Mouse (Mus musculus) testis, adult 2 months (tissue): ENCODE data around the gene Hnf4a. TPM values are rescaled to one million over a fixed set of nuclear protein-coding genes. Genes with fewer than 3 reads are reported as not detected.
"Not testable (repeated sequence)": the region's sequence is repeated elsewhere in the genome, so short reads cannot be mapped to it uniquely, and the experiment has no call there.

Source experiments
- H3K27ac ChIP-seq: fragments of 200-500 bp; 2 replicates; pipeline ENCODE4 v1.5.1; 2012; ENCODE audit warnings: low read depth, low read length; ENCODE audit not compliant: control insufficient read depth, insufficient read depth
- H3K27me3 ChIP-seq: fragments of 200-500 bp; 2 replicates; pipeline ENCODE4 v1.6.1; 2012; ENCODE audit warnings: mild to moderate bottlenecking, low read length, moderate library complexity; ENCODE audit not compliant: control insufficient read depth, insufficient read depth
- H3K36me3 ChIP-seq: fragments of 200-500 bp; 2 replicates; pipeline ENCODE4 v1.6.1; 2012; ENCODE audit warnings: mild to moderate bottlenecking, low read length; ENCODE audit not compliant: control insufficient read depth, insufficient read depth
- H3K4me1 ChIP-seq: fragments of 200-500 bp; 2 replicates; pipeline ENCODE4 v1.6.1; 2012; ENCODE audit warnings: low read length; ENCODE audit not compliant: control insufficient read depth, insufficient read depth
- H3K4me3 ChIP-seq: fragments of 200-500 bp; 2 replicates; pipeline ENCODE4 v1.5.1; 2012; ENCODE audit warnings: low read depth, mild to moderate bottlenecking, low read length, moderate library complexity, mixed read lengths; ENCODE audit not compliant: control insufficient read depth
- CTCF ChIP-seq: fragments of 200-500 bp; IDR thresholded peaks from 2 replicates; pipeline ENCODE4 v1.5.1; 2012; ENCODE audit warnings: low read depth, mild to moderate bottlenecking, inconsistent platforms, low read length, moderate library complexity; ENCODE audit not compliant: control insufficient read depth, insufficient read depth, insufficient replicate concordance
- POLR2A ChIP-seq: fragments of 200-500 bp; IDR thresholded peaks from 2 replicates; pipeline ENCODE4 v1.6.1; 2012; ENCODE audit warnings: low read depth, mild to moderate bottlenecking, inconsistent platforms, low read length, moderate library complexity; ENCODE audit not compliant: control insufficient read depth
- polyA plus RNA-seq: library from polyadenylated mRNA; depleted of rRNA; stranded (reverse); fragments of >200 nt; gene quantifications from 2 replicates; pipeline ENCODE4 v1.2.3, GENCODE M21; 2012; rRNA removed

The Hnf4a gene
- polyA plus RNA-seq, result 0.07 and 0.10 TPM in 2 replicates

DNA sequence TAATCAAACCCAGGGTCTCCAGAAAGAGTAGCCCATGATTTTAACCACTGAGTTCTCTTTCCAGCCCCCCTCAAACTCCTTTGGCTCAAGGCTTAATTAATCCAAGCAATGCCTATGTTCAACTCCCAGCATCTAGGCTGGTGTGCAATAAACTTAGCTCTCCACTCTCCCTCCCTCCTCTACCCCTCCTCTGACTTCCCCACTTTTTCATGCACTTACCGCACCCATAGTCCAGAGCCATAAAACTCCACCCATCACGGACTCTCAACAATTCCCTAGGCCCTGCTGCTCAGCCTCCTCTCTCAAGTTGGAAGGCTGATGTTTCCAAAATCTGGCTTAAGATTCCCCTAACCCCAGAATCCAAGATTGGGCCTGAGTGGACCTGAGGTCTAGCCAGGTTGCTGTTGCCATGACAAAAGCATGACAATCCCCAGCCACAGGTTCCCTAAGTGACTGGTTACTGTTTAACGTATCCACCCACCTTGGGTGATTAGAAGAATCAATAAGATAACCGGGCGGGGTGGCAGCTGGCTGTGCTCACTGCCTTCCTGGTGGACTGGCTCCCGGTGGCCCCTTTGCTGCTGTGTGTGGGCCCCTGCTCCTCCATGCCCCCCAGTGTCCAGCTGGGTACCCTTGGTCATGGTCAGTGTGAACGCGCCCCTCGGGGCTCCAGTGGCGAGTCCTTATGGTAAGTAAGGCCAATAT lies at the start of gene Hnf4a:
Hnf4a (plus strand) TSS at position 509 of the 705 bp plus-strand sequence.
- H3K27me3 ChIP-seq, result no peaks in the 10 kb centered on the region
- no peak within 1 kb of the TSS for H3K4me3 ChIP-seq
- H3K36me3 ChIP-seq, result no peaks in the 10 kb centered on the region
- H3K27ac ChIP-seq, result no peak within 1 kb of the TSS
- H3K4me1 ChIP-seq, result no peaks in the 10 kb centered on the region
- no peak for TF ChIP-seq CTCF
- no peak for TF ChIP-seq POLR2A

DNA sequence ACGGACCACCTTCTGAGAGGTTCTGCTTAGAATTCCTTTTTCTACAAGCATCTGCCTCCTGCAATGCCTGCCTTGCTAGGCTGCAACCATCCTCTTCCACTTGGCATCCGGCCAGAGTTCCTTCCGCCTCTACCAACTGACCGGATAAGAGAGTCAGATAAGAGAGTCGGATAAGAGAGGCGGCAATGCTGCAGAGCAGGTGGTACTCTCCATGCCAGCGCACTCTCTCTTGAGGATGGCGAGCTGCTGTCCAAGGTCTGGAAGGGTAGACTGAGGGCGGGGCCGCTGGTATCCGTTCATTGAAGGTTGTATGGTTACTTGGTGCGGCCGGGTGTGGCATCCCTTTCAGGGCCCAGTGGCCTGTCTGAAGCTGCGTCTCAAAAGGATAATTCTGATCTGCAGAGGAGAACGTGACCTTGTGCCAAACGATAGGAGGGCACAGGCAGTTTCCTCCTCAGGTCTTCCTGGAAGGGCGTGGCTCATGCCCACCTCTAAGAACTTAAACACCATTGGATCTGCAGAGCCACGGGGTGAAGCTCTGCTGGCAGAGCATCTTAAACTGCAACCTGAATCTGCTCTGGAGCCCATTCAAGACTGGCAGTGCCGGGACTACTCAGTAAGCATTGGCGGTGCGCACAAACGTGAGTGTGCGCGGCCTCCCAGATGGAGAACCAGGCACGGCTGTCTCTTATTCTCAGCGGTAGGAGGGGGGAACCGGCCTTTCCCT lies 47.9 kb upstream of the Hnf4a start:
- H3K4me1 ChIP-seq, result no peaks in the 10 kb centered on the region; the same call in 1 of the 2 replicates
- H3K36me3 ChIP-seq, result no peaks in the 10 kb centered on the region
- TF ChIP-seq CTCF (no peak), POLR2A (no peak)
- H3K27ac ChIP-seq, result no peak overlapping the region
- H3K4me3 ChIP-seq, result no peak overlapping the region
- no peaks in the 10 kb centered on the region for H3K27me3 ChIP-seq

DNA sequence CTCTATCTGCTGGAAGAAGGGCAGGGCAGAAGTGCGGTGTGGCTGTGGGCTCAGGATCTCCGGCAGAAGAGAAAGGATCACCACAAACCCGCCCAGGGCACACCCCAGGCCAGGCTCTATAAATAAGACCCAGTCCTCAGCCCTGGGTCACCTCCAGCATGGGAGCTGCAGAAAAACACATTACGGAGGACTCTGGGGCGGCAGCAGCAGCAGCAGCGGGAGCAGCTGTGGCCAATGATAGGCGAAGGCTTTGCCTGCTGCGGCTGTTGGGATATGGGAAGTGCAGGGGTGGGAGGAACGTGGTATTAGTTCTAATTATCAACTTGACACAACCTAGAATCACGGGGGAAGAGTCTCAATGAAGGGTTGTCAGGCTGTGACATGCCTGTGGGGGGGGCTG lies 47.2 kb upstream of the Hnf4a start:
- H3K4me3 ChIP-seq, result no peak overlapping the region
- no peak overlapping the region for H3K27ac ChIP-seq
- H3K4me1 ChIP-seq, result no peaks in the 10 kb centered on the region; the same call in 1 of the 2 replicates
- TF ChIP-seq CTCF (no peak), POLR2A (no peak)
- no peaks in the 10 kb centered on the region for H3K36me3 ChIP-seq
- no peaks in the 10 kb centered on the region for H3K27me3 ChIP-seq

DNA sequence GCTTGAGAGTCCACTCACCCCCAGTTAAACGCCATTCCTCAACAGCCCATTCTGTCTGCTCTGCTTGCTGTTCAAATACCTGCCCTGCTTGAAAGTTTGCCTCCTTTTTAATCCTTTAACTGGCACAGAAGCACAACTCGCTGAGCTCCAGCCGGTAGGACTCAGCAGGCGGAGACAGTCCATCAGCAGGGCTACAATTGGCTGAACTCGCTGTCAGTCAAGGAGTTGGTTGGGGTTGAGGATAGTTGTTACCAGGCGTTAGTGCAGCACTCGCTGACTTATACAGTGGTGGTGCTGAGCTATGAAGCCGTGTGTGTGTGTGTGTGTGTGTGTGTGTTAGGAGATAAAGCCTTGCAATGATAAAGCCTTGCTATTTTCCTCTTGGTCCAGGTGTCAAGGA lies 46.0 kb upstream of the Hnf4a start:
- no peak overlapping the region for H3K27ac ChIP-seq
- no peaks in the 10 kb centered on the region for H3K36me3 ChIP-seq
- H3K27me3 ChIP-seq, result no peaks in the 10 kb centered on the region
- no peaks in the 10 kb centered on the region; the same call in 1 of the 2 replicates for H3K4me1 ChIP-seq
- TF ChIP-seq POLR2A, result no peak
- H3K4me3 ChIP-seq, result no peak overlapping the region

DNA sequence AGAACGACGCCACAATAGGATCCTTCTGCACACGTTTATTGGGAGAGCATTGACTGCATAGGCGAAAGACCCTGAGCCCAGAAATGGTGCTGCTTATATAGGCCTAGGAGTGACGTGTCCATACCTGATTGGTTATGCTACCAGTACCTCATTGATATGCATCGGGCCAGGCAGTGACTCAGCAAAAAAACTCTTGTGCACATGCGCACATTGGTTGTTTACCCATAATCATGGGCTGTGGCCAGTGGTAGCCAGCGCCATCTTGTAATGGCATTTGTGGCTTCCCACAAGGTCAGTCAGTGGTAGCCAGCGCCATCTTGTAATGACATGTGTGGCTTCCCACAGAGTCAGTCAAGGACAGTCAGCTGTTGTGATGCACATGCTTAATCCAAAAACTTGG lies 45.3 kb upstream of the Hnf4a start:
- not testable (repeated sequence) for H3K27ac ChIP-seq, H3K4me1 ChIP-seq, H3K36me3 ChIP-seq, H3K27me3 ChIP-seq, H3K4me3 ChIP-seq

DNA sequence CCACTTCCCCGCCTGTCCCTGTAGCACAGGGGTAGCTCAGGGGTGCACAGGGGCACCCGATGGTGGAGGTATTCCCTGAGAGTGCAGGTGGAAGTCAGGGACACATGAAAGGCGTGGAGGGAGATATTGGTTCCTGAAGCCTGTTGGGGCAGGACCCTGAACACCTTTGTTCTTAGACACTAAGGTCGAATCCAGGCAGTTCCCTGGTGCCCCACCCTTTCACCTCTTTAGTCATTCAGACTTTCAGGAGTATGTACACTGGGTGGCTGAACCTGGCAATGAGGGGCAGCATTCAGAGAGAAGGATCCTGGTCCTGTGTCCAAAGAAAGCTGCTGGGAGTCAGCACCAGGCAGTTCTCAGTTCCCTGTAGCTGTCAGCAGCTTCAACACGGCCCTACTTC lies 44.2 kb upstream of the Hnf4a start:
- Histone ChIP-seq H3K36me3 (no peaks in the 10 kb centered on the region), H3K4me3 (no peak overlapping the region), H3K4me1 (no peaks in the 10 kb centered on the region; the same call in 1 of the 2 replicates), H3K27me3 (no peaks in the 10 kb centered on the region), H3K27ac (no peak overlapping the region)
- no peak for TF ChIP-seq CTCF
- no peak for TF ChIP-seq POLR2A

DNA sequence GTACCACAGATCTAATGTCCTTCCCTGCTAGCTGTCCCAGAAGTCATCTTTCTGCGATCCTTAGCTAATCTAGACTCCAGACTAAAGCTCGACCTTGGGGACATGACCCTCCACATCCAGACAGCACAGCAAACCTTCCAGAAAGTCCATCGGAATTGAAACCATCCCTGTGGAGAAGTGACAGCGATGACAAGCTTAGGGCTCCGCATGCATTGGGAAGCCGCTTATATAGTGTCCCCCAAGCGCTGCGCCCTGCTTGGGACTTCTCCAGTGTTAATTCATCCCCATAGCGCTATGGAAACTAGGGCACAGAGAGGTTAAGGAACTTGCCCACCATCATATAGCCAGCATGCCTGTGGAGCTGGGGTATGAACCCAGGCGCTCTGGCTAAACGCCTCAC lies 43.8 kb upstream of the Hnf4a start:
- no peaks in the 10 kb centered on the region for H3K27me3 ChIP-seq
- H3K27ac ChIP-seq, result no peak overlapping the region
- no peaks in the 10 kb centered on the region; the same call in 1 of the 2 replicates for H3K4me1 ChIP-seq
- TF ChIP-seq POLR2A (no peak), CTCF (no peak)
- no peak overlapping the region for H3K4me3 ChIP-seq
- no peaks in the 10 kb centered on the region for H3K36me3 ChIP-seq
